Mouse (Mus musculus) midbrain, postnatal 0 days (tissue): ENCODE measurements around the gene Rplp2. TPM values are rescaled to one million over a fixed set of nuclear protein-coding genes. Genes with fewer than 3 reads are reported as not detected.
A peak's percentile ranks its signal among the peaks of the same experiment; 100 is the strongest.

Source experiments
- ATAC-seq: fragments of 200-750 bp; cut with Nextera tagmentation; 2 replicates; pipeline ENCODE4 v1.8.0; 2017; ENCODE audit warnings: moderate number of reproducible peaks, mild to moderate bottlenecking, moderate TSS enrichment, moderate library complexity; ENCODE audit not compliant: low FRiP score
- DNase-seq: peaks from one replicate; pipeline ENCODE4 v3.0.0-alpha.2; 2015; ENCODE audit warnings: low spot score
- H3K27ac ChIP-seq: fragments of 300-500 bp; sonication (generic); 2 replicates; pipeline ENCODE4 v1.5.1; 2014; ENCODE audit warnings: low read depth, mild to moderate bottlenecking, low read length, mixed read lengths
- H3K27me3 ChIP-seq: fragments of 300-500 bp; sonication (generic); 2 replicates; pipeline ENCODE4 v1.6.1; 2014; ENCODE audit warnings: low read length, control low read depth, mixed read lengths; ENCODE audit not compliant: insufficient read depth
- H3K36me3 ChIP-seq: fragments of 300-500 bp; sonication (generic); 2 replicates; pipeline ENCODE4 v1.6.1; 2014; ENCODE audit warnings: low read length, control low read depth, mixed read lengths; ENCODE audit not compliant: insufficient read depth
- H3K4me1 ChIP-seq: fragments of 300-500 bp; sonication (generic); 2 replicates; pipeline ENCODE4 v1.6.1; 2014; ENCODE audit warnings: mild to moderate bottlenecking, control low read depth, antibody characterized with exemption, low read length, mixed read lengths; ENCODE audit not compliant: insufficient read depth
- H3K4me2 ChIP-seq: fragments of 300-500 bp; sonication (generic); 2 replicates; pipeline ENCODE4 v1.6.1; 2014; ENCODE audit warnings: low read depth, mild to moderate bottlenecking, low read length, mixed read lengths; ENCODE audit not compliant: poor library complexity, severe bottlenecking
- H3K4me3 ChIP-seq: fragments of 300-500 bp; sonication (generic); 2 replicates; pipeline ENCODE4 v1.5.1; 2014; ENCODE audit warnings: low read depth, mild to moderate bottlenecking, low read length, moderate library complexity
- H3K9ac ChIP-seq: fragments of 300-500 bp; sonication (generic); replicated peaks from 2 replicates; pipeline ENCODE4 v1.6.1; 2014; ENCODE audit warnings: mild to moderate bottlenecking, low read length, moderate library complexity, mixed read lengths; ENCODE audit not compliant: poor library complexity, severe bottlenecking
- H3K9me3 ChIP-seq: fragments of 300-500 bp; sonication (generic); 2 replicates; pipeline ENCODE4 v1.6.1; 2016; ENCODE audit warnings: low read length, control low read depth
- CTCF ChIP-seq: IDR thresholded peaks from 2 replicates; pipeline ENCODE4 v1.5.1; 2016; ENCODE audit warnings: antibody characterized with exemption, mild to moderate bottlenecking
- WGBS: fragments of 180-500 bp; shearing (Covaris S2); extraction: QIAGEN DNeasy Blood & Tissue Kit; methylation state at CpG from one replicate; pipeline ENCODE4 v1.1.7; 2014; 5-methylcytosine and 5-hydroxymethylcytosine counted together
- polyA plus RNA-seq: library from polyadenylated mRNA; unstranded; fragments of >200 nt; fragmentation: Nextera tagmentation; extraction: Ambion mirVana; gene quantifications from 2 replicates; pipeline ENCODE4 v1.2.1, GENCODE M21; 2015
- total RNA-seq: library from RNA; depleted of rRNA; stranded (reverse); fragments of >200 nt; gene quantifications from 2 replicates; pipeline ENCODE4 v1.2.3, GENCODE M21; 2014

Rplp2 gene
- total and polyA plus RNA-seq, 2 experiments from 2014 or later = 180 to 852 TPM

DNA sequence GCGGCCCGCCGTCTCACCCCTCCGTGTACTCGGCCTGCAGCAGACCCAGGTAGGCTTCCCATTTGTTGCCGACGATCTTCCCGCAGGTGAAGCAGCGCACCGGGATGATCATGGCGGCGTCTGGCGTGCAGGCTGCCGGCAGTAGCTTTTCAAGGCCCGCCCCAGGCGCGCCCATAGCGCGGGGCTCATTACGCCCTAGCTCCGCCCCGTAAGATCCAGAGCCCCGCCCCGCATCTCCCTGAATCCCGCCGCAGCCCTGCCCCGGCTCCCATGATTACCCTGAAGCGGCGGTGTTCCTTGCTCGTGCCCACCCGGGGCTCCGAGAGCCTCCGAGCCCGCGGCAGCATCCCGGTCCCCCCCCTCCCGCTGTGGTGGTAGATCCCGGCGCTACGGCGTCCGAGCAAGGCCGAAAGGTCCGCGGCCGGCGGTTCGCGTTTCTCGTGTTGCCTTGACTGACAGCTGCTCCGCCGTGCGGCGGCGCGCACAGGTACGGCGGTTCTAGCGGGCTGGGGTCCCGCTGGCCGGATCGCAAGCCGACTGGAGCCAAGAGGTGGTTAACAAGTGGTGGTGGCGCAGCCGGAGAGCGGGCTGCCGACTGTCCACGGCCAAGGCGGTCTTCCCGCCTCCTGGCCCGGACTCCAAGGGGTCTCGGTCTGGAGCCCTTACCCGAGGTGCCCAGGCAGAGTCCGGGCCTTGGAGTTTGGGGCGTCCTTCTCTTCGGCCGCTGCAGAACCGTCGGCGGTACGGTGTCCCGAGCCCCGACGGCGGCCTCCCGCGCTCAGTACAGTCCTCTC is 28.0 kb downstream of the Rplp2 start, which contains the start of the genes Polr2l and Tspan4:
Gene Polr2l, minus strand, starts transcription at position 122 of the 794 bp plus-strand sequence.
Gene Tspan4, plus strand, starts transcription at position 230 of the 794 bp plus-strand sequence.
- H3K27me3 ChIP-seq = peaks cover 12% of the 10 kb centered on the region
- peak within 1 kb of the TSS; percentile 74 for H3K4me3 ChIP-seq
- peaks cover 6% of the 10 kb centered on the region for H3K4me1 ChIP-seq
- no peaks in the 10 kb centered on the region for H3K9me3 ChIP-seq
- TF ChIP-seq CTCF = peak; percentile 40
- peak within 1 kb of the TSS; percentile 93 for H3K4me2 ChIP-seq
- peak within 1 kb of the TSS; percentile 82 for H3K27ac ChIP-seq
- H3K36me3 ChIP-seq = peaks cover 19% of the 10 kb centered on the region
- under 1% methylated on average over 87 of the region's 87 CpGs for WGBS
- ATAC-seq (peak; percentile 85), DNase-seq (peak; percentile 89)
- peak within 1 kb of the TSS; percentile 87 for H3K9ac ChIP-seq

DNA sequence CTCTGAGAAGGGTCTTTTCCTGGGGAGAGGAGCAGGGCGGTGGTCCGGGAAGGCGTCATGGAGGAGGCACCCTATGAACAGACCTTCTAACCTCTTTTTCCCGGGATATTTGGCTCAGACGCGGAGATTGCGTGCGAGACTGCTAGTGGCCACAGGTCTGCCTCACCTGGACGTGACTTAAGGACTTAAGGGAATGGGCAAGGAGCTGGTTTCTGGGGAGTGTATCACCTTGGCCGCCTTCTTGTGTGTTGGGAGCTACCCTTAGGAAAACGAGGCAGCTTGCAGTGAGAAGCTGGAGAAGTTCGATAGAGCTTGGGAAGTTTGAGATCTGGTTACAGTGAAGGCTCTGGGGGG is 28.6 kb downstream of the Rplp2 start:
- no peak for TF ChIP-seq CTCF
- Histone ChIP-seq H3K4me3 (peak overlapping the region; percentile 74), H3K27me3 (peaks cover 12% of the 10 kb centered on the region), H3K9ac (peak overlapping the region; percentile 87), H3K9me3 (no peaks in the 10 kb centered on the region), H3K27ac (0 out of 2 replicates have a peak overlapping the region, but pooled peaks have one; percentile 9), H3K36me3 (peaks cover 13% of the 10 kb centered on the region), H3K4me2 (peak overlapping the region; percentile 93), H3K4me1 (peaks cover 10% of the 10 kb centered on the region)
- DNase-seq = no peak
- no peak for ATAC-seq
- WGBS = 2% methylated on average over 12 of the region's 12 CpGs

- ATAC-seq (0 out of 2 replicates have a peak, but pooled peaks have one; percentile 11), DNase-seq (no peak)
- 3% methylated on average over 11 of the region's 17 CpGs for WGBS
- H3K4me1 ChIP-seq = peaks cover 10% of the 10 kb centered on the region
- 0 out of 2 replicates have a peak overlapping the region, but pooled peaks have one; percentile 9 for H3K27ac ChIP-seq
- H3K9ac ChIP-seq = no peak overlapping the region
- peak; percentile 27; the same call in 1 of the 2 replicates for TF ChIP-seq CTCF
- H3K36me3 ChIP-seq = peaks cover 7% of the 10 kb centered on the region
- H3K4me2 ChIP-seq = peak overlapping the region; percentile 93
- peak overlapping the region; percentile 74; the same call in 1 of the 2 replicates for H3K4me3 ChIP-seq
- H3K9me3 ChIP-seq = no peaks in the 10 kb centered on the region
- peaks cover 12% of the 10 kb centered on the region for H3K27me3 ChIP-seq
These were observed 29.2 kb downstream of the Rplp2 start for GRCm38 (mm10) chr7:141476226-141476980.

DNA sequence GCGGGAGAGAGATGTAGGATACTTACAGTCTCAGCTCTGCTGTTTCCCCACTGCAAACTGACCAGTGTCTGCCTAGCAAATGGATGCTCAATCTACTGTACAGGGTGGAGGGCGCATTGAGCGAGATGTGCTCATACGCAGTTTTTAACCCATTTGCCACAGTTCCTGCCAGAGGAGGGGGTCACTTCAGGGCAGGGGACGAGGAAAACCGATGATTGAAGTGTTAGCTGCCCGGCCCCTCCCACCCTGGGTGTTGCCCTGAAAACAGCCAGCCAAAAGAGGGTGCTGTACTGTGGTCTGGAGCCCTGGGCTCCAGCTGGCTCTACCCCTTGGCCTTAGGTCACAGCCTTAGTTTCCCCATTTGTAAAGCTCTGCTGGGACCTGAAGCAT is 29.8 kb downstream of the Rplp2 start:
- no peak overlapping the region for H3K4me3 ChIP-seq
- no peak overlapping the region for H3K9ac ChIP-seq
- peaks cover 12% of the 10 kb centered on the region for H3K27me3 ChIP-seq
- H3K4me2 ChIP-seq = peak overlapping the region; percentile 93; the same call in 1 of the 2 replicates
- DNase-seq = no peak
- H3K4me1 ChIP-seq = peaks cover 10% of the 10 kb centered on the region
- 18% methylated on average over 7 of the region's 7 CpGs for WGBS
- H3K27ac ChIP-seq = no peak overlapping the region
- peaks cover 5% of the 10 kb centered on the region for H3K36me3 ChIP-seq
- H3K9me3 ChIP-seq = no peaks in the 10 kb centered on the region
- ATAC-seq = no peak
- TF ChIP-seq CTCF = peak; percentile 19

- Histone ChIP-seq H3K4me2 (no peak overlapping the region), H3K9me3 (no peaks in the 10 kb centered on the region), H3K27ac (no peak overlapping the region), H3K36me3 (peaks cover 1% of the 10 kb centered on the region), H3K4me1 (peaks cover 10% of the 10 kb centered on the region), H3K9ac (no peak overlapping the region), H3K27me3 (peaks cover 12% of the 10 kb centered on the region), H3K4me3 (no peak overlapping the region)
- ATAC-seq (no peak), DNase-seq (no peak)
- WGBS = 75% methylated on average over 4 of the region's 4 CpGs
- no peak for TF ChIP-seq CTCF
These were observed 30.6 kb downstream of the Rplp2 start for GRCm38 (mm10) chr7:141477578-141478269.
